Mouse (Mus musculus): Measurements from ENCODE around the gene Phlpp1.

Gene Phlpp1

DNA sequence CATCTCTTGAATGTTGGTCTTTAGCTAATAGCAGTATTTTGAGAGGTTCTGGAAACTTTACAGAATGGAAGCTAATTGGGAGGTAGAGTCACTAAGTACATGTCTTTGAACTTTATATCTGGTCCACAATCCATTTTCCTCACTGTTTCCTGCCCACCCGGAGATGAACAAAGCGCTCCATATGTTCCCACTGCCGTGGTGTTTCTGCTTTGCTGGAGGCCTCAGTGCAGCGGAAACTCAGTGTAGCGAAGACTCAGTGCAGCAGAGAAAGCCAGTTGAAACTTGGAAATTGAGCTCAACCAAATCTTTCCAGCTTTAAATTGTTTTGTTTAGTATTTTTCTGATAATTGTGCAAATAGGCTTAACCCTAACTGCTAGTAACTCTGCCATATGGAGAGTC lies 26.4 kb downstream of the Phlpp1 start:
- no peak for DNase-seq

DNA sequence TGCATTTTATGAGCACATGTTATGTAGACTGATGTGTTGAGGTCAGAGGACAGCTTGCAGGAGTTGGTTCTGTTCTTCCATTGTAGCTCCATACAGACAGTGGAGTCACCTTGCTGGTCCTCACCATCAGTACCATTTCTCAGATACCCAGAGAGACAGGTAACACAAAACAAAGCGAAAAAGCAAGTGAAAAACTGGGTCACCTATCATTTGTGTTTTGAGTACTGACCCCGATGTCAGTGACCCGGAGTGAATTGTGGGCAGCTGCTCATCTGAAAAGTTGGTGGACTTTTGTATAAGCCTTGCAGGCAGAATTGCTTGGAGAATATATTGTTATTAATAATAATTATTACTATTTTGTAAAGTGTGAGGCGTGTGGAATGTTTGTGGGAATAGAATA lies 27.6 kb downstream of the Phlpp1 start:
- no peak for DNase-seq

DNA sequence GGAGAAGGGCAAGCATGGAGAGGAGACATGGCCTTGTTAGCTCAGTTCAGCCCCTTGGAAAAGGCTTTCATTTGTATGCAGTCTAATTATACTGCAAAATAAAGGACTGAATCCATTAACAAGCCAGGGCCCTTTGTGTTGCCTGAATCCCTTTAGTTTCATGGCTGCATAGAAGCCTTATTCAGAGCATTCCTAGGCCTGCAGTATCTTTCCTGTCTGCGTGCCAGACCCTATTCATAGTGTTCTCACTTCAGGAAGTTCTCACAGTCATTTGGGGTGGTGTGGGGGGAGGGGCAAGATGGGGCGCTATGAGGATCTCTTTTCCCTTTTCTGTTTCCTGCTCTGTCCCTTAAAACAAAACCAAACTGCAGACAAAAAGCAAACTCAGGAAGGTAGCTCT lies 28.1 kb downstream of the Phlpp1 start:
- peak; percentile 60 for DNase-seq

DNA sequence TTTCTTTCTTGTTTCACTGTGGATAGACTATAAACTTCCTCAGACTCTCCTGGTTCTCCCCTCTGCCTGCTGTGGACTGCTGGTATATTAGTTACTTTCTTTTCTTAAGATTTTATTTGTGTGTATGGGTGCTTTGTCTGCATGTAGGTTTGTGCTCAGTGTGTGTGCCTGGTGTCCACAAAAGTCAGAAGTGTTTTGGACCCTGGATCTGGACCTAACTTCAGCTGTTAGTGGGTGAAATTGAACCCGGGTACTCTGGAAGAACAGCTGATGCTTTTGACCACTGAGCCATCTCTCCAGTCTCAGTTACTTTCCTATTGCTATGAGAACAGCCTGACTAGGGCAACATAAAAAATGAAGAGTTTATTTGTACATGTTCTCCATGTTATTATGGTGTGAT lies 29.5 kb downstream of the Phlpp1 start:
- DNase-seq = no peak

DNA sequence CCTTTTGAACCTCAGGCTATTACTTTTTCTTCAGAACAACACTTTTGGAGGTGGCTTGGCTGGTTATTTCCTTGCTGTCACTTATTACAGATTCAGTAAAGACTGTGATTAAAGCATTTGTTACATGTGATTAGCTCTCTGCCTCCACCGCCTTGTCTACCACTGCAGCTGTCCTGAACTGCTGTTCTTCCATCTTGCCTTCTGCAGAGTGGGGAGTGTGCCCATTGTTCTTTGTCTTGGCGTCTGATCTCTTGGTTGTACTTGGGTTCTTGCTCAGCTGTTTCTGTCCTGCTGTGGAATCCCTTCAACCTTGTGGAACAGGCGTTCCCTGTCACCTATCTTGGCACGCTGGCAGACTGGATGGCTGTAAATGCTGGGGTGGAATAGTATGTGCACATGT lies 30.4 kb downstream of the Phlpp1 start:
- DNase-seq = no peak

DNA sequence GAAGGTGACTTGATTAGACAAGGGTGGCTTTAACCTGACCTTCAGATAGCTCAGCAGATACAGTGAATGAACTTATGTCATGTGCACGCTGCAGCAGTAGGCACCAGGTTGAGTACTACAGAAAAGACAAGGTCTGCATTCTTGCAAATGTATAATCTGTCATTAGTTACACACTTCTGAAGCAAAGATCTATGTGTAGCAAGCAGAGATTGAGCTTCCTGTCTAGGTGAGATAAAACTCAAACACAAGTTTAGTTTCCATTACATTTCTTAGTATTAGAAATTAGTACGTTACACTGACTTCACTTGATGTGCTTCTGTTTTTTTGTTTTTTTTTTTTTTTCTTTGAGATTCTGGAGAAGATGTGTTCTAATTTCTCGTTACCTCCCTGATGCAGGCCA lies 32.4 kb downstream of the Phlpp1 start:
- DNase-seq = no peak

DNA sequence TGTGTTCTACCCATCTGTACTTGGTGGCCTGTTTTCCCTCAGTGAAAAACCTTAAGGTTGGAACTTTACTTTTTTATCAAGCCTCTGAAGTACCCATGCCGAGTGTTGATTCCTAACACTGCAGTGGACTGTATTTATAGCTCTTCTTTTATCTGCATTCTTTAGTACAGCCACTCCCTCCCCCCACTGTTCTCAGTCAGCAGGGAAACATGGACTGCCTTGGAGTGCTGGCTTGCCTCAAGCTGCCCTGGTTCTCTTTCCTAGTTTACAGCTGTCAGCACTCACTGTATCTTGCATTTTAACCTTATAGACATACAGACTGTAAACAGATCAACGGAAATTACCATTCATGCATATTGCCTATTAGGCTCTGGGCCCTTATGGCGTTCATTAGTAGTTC lies 32.8 kb downstream of the Phlpp1 start:
- DNase-seq = no peak

DNA sequence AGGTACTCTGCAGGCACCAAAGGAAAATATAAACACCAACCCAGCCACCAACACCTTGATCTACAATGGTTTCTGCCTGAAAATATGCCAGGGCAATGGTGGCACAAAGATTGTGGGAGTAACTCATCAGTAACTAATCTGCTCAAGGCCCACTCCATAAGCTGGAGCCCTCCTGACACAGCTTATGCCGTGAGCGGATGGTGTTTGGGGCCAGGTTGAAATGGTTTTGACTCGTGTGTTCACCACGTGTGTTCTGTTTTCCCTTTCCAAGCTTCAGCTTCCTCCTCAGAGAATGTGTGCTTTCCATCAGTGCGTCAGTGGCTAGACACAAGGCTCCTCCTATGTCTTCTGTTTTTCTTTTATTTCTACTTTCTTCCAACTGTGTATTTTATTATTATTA lies 37.0 kb downstream of the Phlpp1 start:
- no peak for DNase-seq

DNA sequence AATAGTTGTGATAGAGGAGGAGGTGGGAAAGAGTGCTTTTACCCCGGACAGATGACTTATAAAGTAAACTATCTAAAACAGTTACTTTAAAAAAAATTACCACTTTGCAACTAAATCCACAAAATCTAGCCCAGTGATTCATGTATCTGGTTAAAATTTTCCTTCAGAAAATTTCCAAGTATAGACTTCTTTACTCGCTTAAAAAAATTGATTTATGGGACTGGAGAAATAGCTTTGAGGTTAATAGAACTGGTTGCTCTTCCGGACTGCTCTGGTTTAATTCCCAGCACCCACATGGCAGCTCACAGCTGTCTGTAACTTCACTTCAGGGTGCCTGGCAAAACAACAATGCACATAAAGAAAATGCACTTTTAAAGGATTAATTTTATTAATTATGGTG lies 38.9 kb downstream of the Phlpp1 start:
- no peak for DNase-seq

DNA sequence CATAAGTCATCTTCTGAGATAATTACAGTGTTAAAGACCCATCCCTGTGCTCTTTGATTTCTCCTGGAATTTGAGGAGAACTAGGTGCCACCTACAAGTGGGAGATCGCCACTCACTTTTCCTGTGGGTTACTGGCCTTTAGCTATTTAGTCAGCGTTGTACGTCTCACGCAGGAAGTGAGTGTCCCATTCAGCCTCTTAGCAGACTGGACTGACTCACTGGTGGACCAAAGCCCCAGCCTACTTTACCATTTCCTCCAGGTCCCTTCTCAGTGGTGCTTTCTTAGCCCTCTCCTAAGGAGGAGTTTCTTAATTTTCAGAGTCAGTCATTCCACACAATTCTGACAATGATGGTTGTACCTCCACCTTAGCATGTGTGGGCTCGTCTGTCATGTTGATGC lies 39.6 kb downstream of the Phlpp1 start:
- DNase-seq = no peak

DNA sequence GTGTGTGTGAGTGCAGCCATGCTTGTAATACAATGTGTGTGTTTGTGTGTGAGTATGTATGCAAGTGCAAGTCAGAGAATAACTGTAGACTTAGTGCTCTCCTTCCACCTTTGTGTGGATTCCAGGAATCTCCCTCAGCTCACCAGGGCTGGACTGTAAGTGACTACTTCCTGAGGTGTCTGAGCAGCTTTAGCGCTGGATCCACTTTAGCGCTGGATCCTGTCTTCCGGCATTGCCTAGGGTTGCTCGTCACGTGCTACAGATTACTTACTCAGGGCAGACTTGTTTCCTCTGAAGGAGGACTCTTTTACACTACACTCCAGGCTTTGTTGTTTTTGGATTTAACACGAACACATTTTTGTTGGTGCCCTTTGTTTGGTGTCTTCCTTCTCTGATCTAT lies 48.9 kb downstream of the Phlpp1 start:
- DNase-seq = no peak

DNA sequence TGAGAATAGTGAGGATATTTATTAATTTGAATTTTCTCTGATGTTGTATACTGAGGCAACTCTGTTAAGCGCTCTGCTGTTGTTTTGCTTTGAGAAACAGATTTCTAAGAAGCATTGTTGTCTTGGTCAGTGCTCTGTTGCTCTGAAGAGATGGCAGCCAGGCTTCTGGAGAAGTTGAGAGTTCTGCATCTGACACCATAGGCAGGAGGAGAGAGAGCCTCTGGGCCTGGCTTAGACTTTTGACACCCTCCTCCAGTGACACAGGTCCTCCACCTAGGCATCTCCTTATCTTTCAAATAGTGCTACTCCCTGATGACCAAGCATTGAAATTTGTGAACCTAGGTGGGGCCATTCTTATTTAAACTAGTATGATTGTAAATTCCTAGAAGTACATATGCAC lies 49.8 kb downstream of the Phlpp1 start:
- no peak for DNase-seq

DNA sequence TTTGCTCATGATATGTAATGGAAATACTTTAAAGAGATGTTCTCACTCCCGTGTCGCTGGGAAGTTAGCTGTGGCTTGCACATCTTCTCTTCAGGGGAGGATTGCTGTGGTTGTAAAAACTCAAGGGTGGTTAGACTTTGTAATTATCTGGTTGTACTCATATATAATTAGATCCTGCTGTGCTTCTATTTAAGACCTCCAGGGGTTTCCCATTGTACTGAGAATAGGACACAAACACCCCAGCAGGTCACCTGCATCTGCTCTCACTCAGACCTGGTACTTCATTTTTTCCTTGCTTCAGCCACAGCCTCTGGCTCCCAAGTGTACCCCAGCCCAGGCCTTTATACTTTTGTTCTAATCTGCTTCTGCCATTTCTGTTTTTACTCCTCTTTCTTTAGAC lies 50.4 kb downstream of the Phlpp1 start:
- no peak for DNase-seq

DNA sequence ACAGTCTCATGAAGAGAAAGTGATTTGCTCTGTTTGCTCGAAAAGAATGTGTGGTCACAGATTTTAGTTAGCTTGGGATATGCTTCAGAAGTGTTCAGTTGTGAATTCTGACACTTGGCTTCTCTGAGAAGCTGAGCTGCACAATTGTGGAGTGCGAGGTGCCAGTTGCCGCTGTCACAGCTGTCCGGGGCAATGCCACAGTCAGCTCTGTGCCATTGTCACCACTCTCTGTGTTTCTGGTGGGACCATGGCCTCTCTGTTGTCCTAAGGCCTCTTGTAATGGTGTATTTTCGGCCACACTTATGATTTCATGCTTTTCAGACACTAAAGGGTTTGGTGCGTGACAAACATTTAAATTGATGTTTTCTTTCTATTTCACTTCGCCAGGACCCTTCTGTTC lies 55.1 kb downstream of the Phlpp1 start:
- DNase-seq = no peak

DNA sequence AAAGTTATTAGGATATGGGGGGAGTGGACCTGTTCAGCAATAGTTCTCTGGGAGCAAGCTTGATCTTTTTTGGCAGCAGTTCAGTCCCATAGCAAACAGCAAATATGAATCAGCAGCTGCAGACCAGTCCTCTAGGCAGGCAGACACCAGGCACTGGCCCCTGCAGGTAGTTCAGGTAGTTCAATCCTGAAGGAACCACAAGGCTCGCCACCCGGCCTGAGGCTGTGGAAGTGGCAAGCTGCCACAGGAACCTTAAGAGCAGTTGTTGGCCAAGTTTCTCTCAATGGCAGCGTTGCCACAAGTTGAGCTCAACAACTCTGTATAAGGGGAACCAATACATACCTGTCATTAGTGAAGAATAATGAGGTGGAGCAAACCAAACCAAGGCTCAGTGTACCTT lies 58.8 kb downstream of the Phlpp1 start:
- no peak for DNase-seq

DNA sequence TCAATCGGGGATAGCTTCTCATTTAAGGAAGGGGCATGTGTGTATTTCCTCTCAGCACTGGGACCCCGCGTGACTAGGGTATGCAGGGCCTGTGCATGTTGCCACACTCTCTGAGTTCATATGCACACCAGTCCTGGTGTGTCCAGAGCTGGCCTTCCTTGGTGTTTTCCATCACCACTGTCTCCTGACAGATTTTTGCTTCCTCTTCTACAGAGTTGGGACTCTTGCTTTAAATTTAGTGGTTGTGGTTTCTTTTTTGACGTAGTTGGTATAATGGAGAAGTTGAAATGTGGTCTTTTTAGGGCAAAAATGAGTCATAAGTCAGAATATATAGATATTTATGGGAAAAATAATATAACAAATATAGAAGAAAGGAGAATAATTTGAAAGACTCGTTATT lies 59.8 kb downstream of the Phlpp1 start:
- no peak for DNase-seq

DNA sequence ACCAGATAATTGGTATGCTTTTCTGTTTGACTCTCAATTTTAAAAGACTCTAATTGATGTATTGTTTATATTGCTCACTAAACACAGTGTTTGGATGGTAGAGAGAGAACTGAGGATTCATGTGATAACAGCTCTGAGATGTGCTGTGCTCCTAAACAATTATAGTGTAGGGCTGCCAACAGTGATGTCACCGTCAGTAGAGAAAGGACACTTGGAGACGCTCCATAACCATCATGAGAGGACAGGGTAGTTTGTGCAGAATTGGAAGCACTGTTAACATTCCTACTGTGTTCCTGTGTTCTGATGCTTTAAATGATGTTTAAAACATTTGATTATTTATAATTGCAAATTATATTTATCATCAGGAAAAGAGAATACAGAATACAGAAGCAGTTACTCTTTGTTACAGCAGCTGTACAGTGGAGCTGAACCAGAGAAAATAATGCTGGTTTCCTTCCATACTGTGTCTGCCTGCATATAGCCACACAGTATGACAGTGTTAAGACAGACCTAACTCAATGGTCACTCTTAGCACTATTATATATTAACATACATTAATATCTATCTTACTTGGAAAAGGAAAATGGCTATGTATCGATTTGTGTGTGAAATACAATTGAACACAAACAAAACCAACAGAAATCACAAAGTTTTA lies 60.4 kb downstream of the Phlpp1 start:
- DNase-seq = no peak

DNA sequence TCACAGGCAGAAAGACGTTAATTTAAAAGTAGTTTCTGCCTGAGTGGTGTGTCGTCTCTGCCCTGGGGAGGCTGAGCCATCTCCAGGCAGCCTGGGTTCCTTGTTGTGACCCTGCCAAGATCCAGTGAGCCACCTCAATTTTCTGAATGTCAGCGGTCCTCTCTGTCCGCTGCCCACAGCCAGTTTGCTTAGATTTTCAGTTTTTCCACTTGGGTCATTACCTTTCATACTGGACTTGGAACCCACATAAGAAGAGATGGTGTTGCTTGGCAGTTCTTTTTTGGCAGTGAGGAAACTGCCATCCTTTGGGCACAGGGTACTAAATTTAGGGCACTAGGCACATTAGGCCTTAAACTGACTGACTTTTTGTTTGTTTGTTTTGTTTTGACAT lies 60.9 kb downstream of the Phlpp1 start:
- DNase-seq = no peak

DNA sequence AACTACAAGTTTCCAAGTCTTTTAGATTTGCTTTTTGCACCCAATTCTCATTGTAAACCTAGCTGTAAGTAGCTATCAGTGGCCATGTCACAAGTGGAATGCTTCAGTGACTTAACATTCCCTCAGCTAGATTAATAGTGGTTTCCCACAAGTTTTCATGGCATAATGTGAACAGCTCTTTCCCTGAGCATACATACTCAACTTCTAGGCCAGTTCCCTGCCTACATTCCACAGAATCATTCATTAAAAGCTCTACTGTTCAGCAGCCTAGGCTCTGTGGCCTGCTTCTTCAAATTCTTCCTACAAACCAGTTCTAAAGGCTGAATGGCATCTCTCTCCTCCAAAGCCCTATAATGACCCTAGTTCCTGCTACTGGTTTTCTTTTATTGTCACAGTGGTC lies 65.4 kb downstream of the Phlpp1 start:
- no peak for DNase-seq

DNA sequence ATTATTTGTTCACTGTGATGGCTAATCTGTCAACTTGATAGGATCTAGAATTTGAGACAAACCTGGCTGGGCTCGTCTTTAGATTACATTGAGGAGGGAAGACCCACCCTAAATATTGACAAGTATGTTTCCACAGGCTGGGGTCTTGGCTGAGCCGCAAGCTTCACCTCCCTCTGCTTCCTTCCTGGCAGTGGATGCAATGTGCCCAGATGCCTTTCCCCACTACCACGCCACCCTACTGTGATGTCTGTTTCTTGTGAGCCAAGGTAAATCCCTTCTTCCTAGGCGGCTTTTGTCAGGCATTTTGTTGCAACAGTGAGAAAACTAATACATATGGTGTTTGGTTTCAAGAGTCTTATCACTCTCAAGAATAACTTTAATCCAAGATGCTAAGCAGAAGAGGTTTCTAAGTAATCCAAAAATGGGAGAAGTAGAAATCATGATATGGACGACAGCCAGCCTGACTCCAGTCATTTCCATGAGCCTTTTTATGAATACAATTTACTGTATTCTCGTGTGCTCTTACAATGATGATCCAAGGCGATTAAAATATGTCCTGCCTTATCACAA lies 68.6 kb downstream of the Phlpp1 start:
- DNase-seq = no peak

DNA sequence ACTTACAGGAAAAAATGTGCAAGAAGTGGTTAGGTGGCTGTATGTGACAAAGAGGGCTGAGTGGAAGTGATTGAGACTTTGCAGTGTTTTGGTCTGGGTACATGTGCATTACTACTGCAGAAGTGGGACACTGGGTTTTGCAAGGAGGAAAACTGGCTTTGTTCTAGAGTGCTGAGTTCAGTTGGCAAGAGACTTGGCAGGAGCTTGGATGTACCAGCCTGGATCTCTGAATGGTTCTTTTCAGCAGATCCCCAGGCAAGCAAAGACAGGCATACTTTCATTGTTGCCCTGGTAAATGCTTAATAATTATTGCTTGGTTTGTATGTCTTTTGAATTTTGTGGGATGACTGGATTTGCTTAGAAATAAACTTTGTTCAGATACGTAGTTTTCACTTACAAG lies 69.5 kb downstream of the Phlpp1 start:
- no peak for DNase-seq

DNA sequence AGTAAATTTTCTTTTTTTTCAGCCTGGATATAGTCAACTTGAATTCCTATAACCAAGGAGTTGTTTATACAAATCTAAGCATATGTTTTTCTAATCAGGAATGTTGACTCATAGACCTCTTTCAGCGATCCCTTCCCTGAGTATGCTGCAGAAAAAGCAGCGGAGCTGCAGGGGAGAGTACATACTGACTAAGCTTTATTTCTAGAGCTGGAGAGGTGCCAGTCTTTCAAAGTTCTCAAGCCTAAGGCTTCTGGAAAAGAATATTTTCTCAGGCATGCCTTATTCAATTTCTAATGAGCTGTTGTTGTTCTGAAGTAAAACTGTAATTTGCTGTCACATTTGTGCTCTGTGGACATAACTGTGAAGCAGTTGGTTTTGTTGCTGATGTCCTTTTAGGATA lies 70.6 kb downstream of the Phlpp1 start:
- DNase-seq = no peak

DNA sequence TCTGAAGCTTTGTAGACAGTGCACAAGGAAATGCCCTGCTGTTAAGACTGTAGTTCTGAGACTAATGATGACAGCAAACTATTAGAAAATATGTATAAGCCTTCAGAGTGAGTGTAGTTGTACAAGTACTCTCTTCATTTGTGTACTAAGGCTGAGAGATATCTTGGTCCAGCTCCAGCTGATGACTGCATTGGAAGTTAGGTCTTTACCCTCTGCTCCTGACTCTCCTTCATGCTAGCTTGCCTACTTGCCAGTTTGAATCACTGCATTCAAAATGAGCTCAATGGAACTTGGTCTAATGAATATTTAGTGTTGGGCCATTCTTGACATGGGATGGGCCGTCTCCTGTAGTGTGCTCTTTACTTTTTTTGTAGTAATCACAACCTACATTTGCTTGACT lies 71.8 kb downstream of the Phlpp1 start:
- DNase-seq = no peak

DNA sequence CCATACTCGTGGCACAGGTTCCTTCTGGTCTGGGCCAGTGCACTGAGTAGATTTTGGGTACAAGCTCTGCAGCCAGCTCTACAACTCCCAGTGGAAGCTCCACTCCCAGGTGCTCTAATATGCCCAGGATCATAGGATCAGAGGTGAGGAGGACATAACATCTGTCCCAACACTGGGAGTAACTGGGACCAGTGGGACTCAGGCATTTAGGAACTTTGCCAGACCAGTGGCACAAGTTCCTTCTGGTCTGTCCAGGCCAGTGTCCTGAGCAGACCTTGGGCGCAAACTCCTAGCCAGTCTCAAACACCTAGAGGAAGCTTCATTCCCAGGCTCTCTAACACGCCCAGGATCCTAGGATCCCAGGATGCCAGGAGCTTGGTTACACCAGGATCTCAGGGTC lies 72.7 kb downstream of the Phlpp1 start:
- DNase-seq = no peak

DNA sequence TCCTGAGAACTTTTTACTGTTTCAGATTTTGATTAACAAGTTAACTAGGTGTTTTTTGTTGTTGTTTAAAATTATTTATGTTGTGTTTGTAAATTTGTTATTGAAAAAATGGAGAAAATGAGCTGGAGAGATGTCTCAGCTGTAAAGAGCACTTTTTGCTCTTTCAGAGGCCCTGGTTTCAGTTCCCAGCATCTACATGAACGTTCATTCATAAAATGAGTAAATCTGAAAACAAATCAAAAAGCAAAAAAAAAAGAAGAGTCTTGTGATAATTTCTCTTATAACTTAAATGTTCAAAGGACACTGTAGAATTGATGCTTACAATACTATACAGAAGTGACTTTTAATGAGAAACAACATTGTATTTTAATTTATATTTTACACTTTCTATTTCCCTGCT lies 82.5 kb downstream of the Phlpp1 start:
- DNase-seq = no peak

DNA sequence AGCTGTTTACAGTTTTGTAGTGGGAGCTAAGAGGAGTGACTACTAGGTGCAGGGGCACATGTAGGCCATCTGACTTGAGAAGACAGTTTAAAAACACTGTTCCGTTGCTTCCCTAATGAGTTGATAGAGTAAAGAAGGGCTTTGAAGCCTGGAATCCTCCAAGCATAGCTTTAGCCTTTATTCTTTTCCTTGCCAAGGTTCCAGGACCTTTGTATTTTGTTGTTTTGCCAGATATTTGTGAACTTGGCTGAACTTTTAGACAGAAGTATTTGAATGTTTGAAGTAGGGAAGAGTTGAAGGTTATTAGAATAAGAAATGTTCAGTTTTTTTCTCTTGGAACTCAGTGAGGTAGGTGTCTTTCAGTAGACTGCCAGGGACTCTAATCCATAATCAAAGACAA lies 85.6 kb downstream of the Phlpp1 start:
- no peak for DNase-seq

Measured in thymus, postnatal 4 days (tissue).